Mouse (Mus musculus) kidney, embryonic 16.5 days (tissue): ENCODE measurements at regions not wholly inside any gene's neighbourhood (a gene's known extent, or its start where the extent isn't known, plus 50 kb on each side); places are given as distances from the start of the nearest gene placed in this dataset.
"Not testable (repeated sequence)": the region's sequence is repeated elsewhere in the genome, so short reads cannot be mapped to it uniquely, and the experiment has no call there.

Source experiments
- ATAC-seq: fragments of 200-750 bp; cut with Nextera tagmentation; 2 replicates; pipeline ENCODE4 v1.8.0; 2017; ENCODE audit warnings: moderate TSS enrichment; ENCODE audit not compliant: low FRiP score, low TSS enrichment
- H3K27ac ChIP-seq: fragments of 300-500 bp; sonication (generic); 2 replicates; pipeline ENCODE4 v1.5.1; 2014; ENCODE audit warnings: low read length
- H3K27me3 ChIP-seq: fragments of 300-500 bp; sonication (generic); 2 replicates; pipeline ENCODE4 v1.6.1; 2014; ENCODE audit warnings: low read length, control low read depth, mixed read lengths; ENCODE audit not compliant: insufficient read depth
- H3K36me3 ChIP-seq: fragments of 300-500 bp; sonication (generic); 2 replicates; pipeline ENCODE4 v1.6.1; 2014; ENCODE audit warnings: low read length, control low read depth, mixed read lengths; ENCODE audit not compliant: insufficient read depth
- H3K4me1 ChIP-seq: fragments of 300-500 bp; sonication (generic); 2 replicates; pipeline ENCODE4 v1.6.1; 2014; ENCODE audit warnings: low read length, control low read depth, mixed read lengths; ENCODE audit not compliant: insufficient read depth
- H3K4me2 ChIP-seq: fragments of 300-500 bp; sonication (generic); replicated peaks from 2 replicates; pipeline ENCODE4 v1.6.1; 2014; ENCODE audit warnings: low read depth, low read length
- H3K4me3 ChIP-seq: fragments of 300-500 bp; sonication (generic); 2 replicates; pipeline ENCODE4 v1.5.1; 2014; ENCODE audit warnings: mild to moderate bottlenecking, low read length
- H3K9ac ChIP-seq: fragments of 300-500 bp; sonication (generic); replicated peaks from 2 replicates; pipeline ENCODE4 v1.6.1; 2014; ENCODE audit warnings: low read length
- H3K9me3 ChIP-seq: fragments of 300-500 bp; sonication (generic); 2 replicates; pipeline ENCODE4 v1.6.1; 2016; ENCODE audit warnings: low read length, control low read depth
- WGBS: fragments of 180-500 bp; shearing (Covaris S2); extraction: QIAGEN DNeasy Blood & Tissue Kit; methylation state at CpG from one replicate; pipeline ENCODE4 v1.1.7; 2014; 5-methylcytosine and 5-hydroxymethylcytosine counted together

DNA sequence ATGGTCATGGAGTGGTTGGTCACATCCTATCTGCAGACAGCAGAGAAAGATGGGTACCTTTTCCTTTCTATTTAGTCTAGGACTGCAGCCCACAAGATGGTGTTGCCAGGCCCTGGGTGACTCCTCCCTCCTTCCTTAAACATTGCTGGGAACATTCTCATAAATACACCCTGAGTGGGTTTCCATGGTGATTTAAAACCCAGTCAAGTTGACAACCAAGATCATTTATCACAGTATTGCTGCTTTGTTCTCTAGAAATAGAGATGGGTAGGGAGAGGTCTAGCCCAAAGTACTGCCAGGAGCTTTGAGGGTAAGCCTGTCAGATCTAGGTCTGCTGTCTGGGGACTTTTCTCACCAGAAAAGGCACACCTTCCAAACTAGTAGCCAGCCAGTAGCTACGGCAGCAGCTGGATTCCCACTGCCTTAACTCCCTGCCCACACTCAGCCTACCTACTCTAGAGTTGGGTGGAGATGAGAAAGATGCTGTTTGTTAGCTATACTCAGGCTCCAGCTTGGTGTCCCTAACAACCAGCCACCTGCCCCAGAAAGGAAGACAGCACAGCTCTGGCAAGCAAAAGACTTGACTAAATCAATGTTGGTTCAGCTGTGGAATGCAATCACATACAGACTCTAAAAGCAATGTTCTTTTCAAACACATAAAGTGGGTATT, 470.4 kb upstream of the Ercc4 start:
- Histone ChIP-seq H3K9me3 (no peaks in the 10 kb centered on the region), H3K27me3 (no peaks in the 10 kb centered on the region), H3K4me3 (no peak overlapping the region), H3K9ac (no peak overlapping the region), H3K27ac (no peak overlapping the region), H3K4me2 (no peak overlapping the region), H3K4me1 (no peaks in the 10 kb centered on the region), H3K36me3 (no peaks in the 10 kb centered on the region)
- 78% methylated on average over 1 of the region's 1 CpGs for WGBS
- no peak for ATAC-seq

- ATAC-seq, result no peak
- no peaks in the 10 kb centered on the region for H3K27me3 ChIP-seq
- H3K36me3 ChIP-seq, result no peaks in the 10 kb centered on the region
- H3K4me3 ChIP-seq, result no peak overlapping the region
- H3K4me2 ChIP-seq, result no peak overlapping the region
- H3K9me3 ChIP-seq, result no peaks in the 10 kb centered on the region
- no peaks in the 10 kb centered on the region for H3K4me1 ChIP-seq
- no peak overlapping the region for H3K9ac ChIP-seq
- H3K27ac ChIP-seq, result no peak overlapping the region
Observed at GRCm38 (mm10) chr16:12643053-12643452, 466.4 kb upstream of the Ercc4 start.

DNA sequence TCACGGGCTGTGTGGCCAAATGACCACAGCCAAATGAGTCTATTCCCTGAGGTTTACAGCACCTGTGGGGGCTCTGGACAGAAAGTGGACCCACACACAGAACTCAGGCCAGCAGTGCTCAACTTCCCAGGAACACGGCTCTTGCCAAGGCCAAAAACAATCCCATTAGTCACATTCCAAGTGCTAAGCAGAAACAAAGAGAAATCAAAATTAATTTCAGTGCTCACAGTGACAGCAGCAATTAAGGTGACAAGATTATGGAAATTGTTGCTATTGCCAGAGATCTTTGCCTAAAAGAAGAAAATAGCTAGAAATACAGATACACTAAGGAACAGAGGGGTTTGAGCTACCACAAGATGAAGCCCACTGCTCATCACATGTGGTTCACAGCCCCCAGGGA, 464.9 kb upstream of the Ercc4 start:
- Histone ChIP-seq H3K27me3 (no peaks in the 10 kb centered on the region), H3K27ac (no peak overlapping the region), H3K9me3 (no peaks in the 10 kb centered on the region), H3K36me3 (no peaks in the 10 kb centered on the region), H3K4me3 (no peak overlapping the region), H3K4me2 (no peak overlapping the region), H3K4me1 (no peaks in the 10 kb centered on the region), H3K9ac (no peak overlapping the region)
- WGBS, result 27% methylated on average over 2 of the region's 2 CpGs
- ATAC-seq, result no peak

- H3K9me3 ChIP-seq, result no peaks in the 10 kb centered on the region
- no peaks in the 10 kb centered on the region for H3K4me1 ChIP-seq
- H3K36me3 ChIP-seq, result no peaks in the 10 kb centered on the region
- no peak overlapping the region for H3K27ac ChIP-seq
- H3K4me3 ChIP-seq, result no peak overlapping the region
- WGBS, result 71% methylated on average over 3 of the region's 3 CpGs
- no peak for ATAC-seq
- no peak overlapping the region for H3K4me2 ChIP-seq
- H3K9ac ChIP-seq, result no peak overlapping the region
- no peaks in the 10 kb centered on the region for H3K27me3 ChIP-seq
Observed at GRCm38 (mm10) chr16:12652180-12652579, 457.3 kb upstream of the Ercc4 start.

DNA sequence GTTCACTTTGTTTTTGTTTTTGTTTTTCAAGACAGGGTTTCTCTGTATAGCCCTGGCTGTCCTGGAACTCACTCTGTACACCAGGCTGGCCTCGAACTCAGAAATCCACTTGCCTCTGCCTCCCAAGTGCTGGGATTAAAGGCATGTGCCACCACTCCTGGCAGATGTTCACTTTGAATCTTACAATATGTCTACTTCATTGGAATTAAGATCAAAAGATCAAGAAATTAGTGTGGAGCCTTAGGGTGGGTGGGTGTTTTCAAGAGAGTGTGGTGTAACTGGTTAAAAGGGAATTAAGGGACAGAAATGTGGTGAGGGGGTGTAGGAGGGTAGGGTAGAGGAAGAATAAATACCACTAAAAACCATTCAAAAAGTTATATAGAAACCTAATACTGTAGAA, 435.8 kb upstream of the Ercc4 start:
- not testable (repeated sequence) for H3K9me3 ChIP-seq, H3K27ac ChIP-seq, H3K4me1 ChIP-seq, ATAC-seq, H3K36me3 ChIP-seq, H3K4me3 ChIP-seq, H3K4me2 ChIP-seq, H3K27me3 ChIP-seq, H3K9ac ChIP-seq
- 91% methylated on average over 1 of the region's 1 CpGs for WGBS

DNA sequence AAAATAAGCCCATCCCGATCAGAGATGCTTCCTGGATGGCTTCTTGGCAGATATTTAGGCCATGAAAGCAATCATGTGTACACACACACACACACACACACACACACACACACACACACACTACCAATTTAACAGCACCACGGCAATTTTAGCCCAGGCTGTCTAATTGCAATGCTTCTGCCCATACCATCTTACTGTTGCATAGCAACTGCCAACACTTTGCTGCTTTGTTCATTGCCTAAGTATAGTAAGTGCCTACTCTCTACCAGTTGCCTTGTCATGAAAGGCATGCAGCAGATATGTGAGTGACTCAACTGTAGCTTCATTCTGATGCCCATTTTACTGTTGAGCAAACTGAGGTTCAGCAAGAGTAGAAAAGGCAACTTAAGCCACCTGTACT, 428.0 kb upstream of the Ercc4 start:
- 92% methylated on average over 2 of the region's 2 CpGs for WGBS
- H3K4me3 ChIP-seq, result no peak overlapping the region
- ATAC-seq, result no peak
- no peak overlapping the region for H3K4me2 ChIP-seq
- H3K4me1 ChIP-seq, result no peaks in the 10 kb centered on the region
- no peaks in the 10 kb centered on the region for H3K36me3 ChIP-seq
- H3K27ac ChIP-seq, result no peak overlapping the region
- H3K9ac ChIP-seq, result no peak overlapping the region
- H3K9me3 ChIP-seq, result peaks cover 5% of the 10 kb centered on the region; the same call in 1 of the 2 replicates
- no peaks in the 10 kb centered on the region for H3K27me3 ChIP-seq

GRCm38 (mm10) chr16:12685816-12686215, 423.7 kb upstream of the Ercc4 start:
- H3K36me3 ChIP-seq, result no peaks in the 10 kb centered on the region
- no peaks in the 10 kb centered on the region for H3K27me3 ChIP-seq
- no peaks in the 10 kb centered on the region for H3K4me1 ChIP-seq
- no peak overlapping the region for H3K27ac ChIP-seq
- ATAC-seq, result no peak
- H3K9me3 ChIP-seq, result peaks cover 5% of the 10 kb centered on the region; the same call in 1 of the 2 replicates
- no peak overlapping the region for H3K4me3 ChIP-seq
- H3K4me2 ChIP-seq, result no peak overlapping the region
- 69% methylated on average over 3 of the region's 3 CpGs for WGBS
- no peak overlapping the region for H3K9ac ChIP-seq

- Histone ChIP-seq H3K27ac (no peak overlapping the region), H3K4me2 (no peak overlapping the region), H3K4me1 (no peaks in the 10 kb centered on the region), H3K9me3 (no peaks in the 10 kb centered on the region), H3K9ac (no peak overlapping the region), H3K36me3 (no peaks in the 10 kb centered on the region), H3K27me3 (no peaks in the 10 kb centered on the region), H3K4me3 (no peak overlapping the region)
- ATAC-seq, result no peak
- WGBS, result 17% methylated on average over 3 of the region's 3 CpGs
Observed at GRCm38 (mm10) chr16:12691776-12692175, 417.7 kb upstream of the Ercc4 start.

DNA sequence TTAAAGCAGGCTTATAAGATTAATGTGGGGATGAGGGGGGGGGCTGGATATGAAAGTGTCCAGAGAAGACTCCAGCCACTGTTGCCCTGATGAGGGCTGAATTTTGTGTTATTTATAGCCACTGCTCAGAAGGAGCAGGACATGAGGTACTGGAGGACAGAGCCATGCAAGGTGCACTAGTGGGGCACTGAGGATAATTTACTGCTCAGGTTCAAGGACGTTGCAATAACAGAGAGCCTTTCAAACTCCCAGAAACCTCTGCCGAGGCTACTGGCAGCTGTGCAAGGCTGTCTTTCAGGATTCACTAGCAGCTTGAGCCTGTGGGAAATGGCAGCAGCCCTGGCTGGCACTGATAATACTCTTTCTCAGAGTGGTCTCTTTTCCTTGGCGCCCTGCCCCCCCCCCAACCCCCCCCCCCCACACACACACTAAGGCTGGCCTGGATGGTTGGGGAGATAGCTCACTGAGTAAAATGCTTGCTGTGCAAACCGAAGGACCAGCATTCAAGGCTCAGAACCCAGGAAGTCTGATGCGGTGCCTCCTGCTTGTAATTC, 416.7 kb upstream of the Ercc4 start:
- no peaks in the 10 kb centered on the region for H3K36me3 ChIP-seq
- WGBS, result 35% methylated on average over 4 of the region's 5 CpGs
- no peaks in the 10 kb centered on the region for H3K4me1 ChIP-seq
- H3K4me3 ChIP-seq, result no peak overlapping the region
- no peak overlapping the region for H3K9ac ChIP-seq
- no peak overlapping the region for H3K4me2 ChIP-seq
- no peaks in the 10 kb centered on the region for H3K27me3 ChIP-seq
- no peak overlapping the region for H3K27ac ChIP-seq
- no peaks in the 10 kb centered on the region for H3K9me3 ChIP-seq
- ATAC-seq, result 0 out of 2 replicates have a peak, but pooled peaks have one; percentile 27

DNA sequence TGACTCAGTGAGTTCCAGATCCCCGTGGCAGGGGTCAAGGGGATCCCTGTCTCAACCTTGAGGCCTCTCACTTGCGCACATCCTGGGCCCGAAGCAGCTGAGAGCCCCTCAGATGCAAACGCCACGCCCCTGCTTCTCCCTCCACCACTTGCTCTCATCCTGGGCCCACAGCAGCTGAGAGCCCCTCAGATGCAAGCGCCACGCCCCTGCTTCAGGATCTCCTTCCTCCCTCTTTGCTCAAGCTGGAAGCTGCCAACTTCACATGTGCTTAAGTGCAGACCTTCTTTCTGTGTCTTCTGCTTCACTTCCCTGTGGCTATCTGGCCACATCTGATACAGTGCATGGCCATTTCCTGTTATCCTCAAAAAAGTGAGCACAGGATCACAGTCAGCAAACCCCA, 416.1 kb upstream of the Ercc4 start:
- Histone ChIP-seq H3K27ac (no peak overlapping the region), H3K27me3 (no peaks in the 10 kb centered on the region), H3K36me3 (no peaks in the 10 kb centered on the region), H3K4me2 (no peak overlapping the region), H3K4me3 (no peak overlapping the region), H3K9ac (no peak overlapping the region), H3K4me1 (no peaks in the 10 kb centered on the region), H3K9me3 (no peaks in the 10 kb centered on the region)
- WGBS, result 65% methylated on average over 7 of the region's 7 CpGs
- no peak; the same call in 1 of the 2 replicates for ATAC-seq
